Mouse (Mus musculus) small intestine, adult 2 months (tissue): ENCODE data around the gene Vmn2r22. TPM values are rescaled to one million over a fixed set of nuclear protein-coding genes. Genes with fewer than 3 reads are reported as not detected.
"Not testable (repeated sequence)": the region's sequence is repeated elsewhere in the genome, so short reads cannot be mapped to it uniquely, and the experiment has no call there.

ENCODE experiments used
- H3K27ac ChIP-seq: fragments of 200-500 bp; 2 replicates; pipeline ENCODE4 v1.5.1; 2012; ENCODE audit warnings: low read depth, low read length, control low read depth, inconsistent platforms; ENCODE audit not compliant: insufficient read depth
- H3K27me3 ChIP-seq: fragments of 200-500 bp; 2 replicates; pipeline ENCODE4 v1.6.1; 2012; ENCODE audit warnings: mild to moderate bottlenecking, moderate library complexity, low read length, inconsistent platforms; ENCODE audit not compliant: control insufficient read depth, insufficient read depth
- H3K36me3 ChIP-seq: fragments of 200-500 bp; 2 replicates; pipeline ENCODE4 v1.6.1; 2012; ENCODE audit warnings: mild to moderate bottlenecking, low read length, control low read depth, inconsistent platforms; ENCODE audit not compliant: control insufficient read depth, insufficient read depth
- H3K4me1 ChIP-seq: fragments of 200-500 bp; 2 replicates; pipeline ENCODE4 v1.6.1; 2012; ENCODE audit warnings: low read length, inconsistent platforms, mixed read lengths; ENCODE audit not compliant: control insufficient read depth, insufficient read depth, insufficient read length
- H3K4me3 ChIP-seq: fragments of 200-500 bp; 2 replicates; pipeline ENCODE4 v1.5.1; 2012; ENCODE audit warnings: low read depth, mild to moderate bottlenecking, control low read depth, inconsistent platforms, low read length, moderate library complexity
- CTCF ChIP-seq: fragments of 200-500 bp; IDR thresholded peaks from 2 replicates; pipeline ENCODE4 v1.5.1; 2012; ENCODE audit warnings: low read depth, mild to moderate bottlenecking, control low read depth, inconsistent platforms, low read length, moderate library complexity, mixed read lengths; ENCODE audit not compliant: insufficient replicate concordance, insufficient read length; ENCODE audit errors: extremely low read depth
- POLR2A ChIP-seq: fragments of 200-500 bp; IDR thresholded peaks from 2 replicates; pipeline ENCODE4 v1.6.1; 2012; ENCODE audit warnings: low read depth, mild to moderate bottlenecking, control low read depth, inconsistent platforms, low read length, moderate library complexity
- WGBS: fragments of 180-500 bp; shearing (Covaris S2); methylation state at CpG from one replicate; pipeline ENCODE4 v1.1.7; 2018; 5-methylcytosine and 5-hydroxymethylcytosine counted together
- polyA plus RNA-seq: library from polyadenylated mRNA; depleted of rRNA; stranded (reverse); fragments of >200 nt; gene quantifications from 2 replicates; pipeline ENCODE4 v1.2.3, GENCODE M21; 2012; rRNA removed

Vmn2r22 gene
- polyA plus RNA-seq: not detected in 2 replicates

DNA sequence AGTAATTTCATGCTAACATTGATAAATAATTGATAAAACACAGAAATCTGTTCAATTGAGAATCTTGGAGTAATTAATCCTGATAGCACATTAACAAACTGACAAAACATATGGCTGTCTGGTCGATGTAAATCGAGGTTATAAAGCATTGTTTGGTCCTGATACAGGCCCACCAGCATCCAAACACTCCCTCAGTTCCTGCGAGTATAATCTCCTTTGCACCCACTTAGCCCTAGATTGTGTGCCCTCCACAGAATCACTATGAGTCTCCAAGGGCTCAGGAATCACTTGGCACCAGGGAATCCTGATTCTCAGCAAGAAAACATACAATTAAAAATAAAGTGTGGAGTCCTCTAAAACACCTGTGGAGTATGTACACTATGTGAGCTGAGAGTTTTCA, at the start of gene Vmn2r22:
Gene Vmn2r22, minus strand, starts transcription at position 101 of the 400 bp plus-strand sequence.
- H3K27me3 ChIP-seq, H3K4me1 ChIP-seq, H3K27ac ChIP-seq, H3K36me3 ChIP-seq, H3K4me3 ChIP-seq: not testable (repeated sequence)
- 51% methylated on average over 3 of the region's 3 CpGs for WGBS

DNA sequence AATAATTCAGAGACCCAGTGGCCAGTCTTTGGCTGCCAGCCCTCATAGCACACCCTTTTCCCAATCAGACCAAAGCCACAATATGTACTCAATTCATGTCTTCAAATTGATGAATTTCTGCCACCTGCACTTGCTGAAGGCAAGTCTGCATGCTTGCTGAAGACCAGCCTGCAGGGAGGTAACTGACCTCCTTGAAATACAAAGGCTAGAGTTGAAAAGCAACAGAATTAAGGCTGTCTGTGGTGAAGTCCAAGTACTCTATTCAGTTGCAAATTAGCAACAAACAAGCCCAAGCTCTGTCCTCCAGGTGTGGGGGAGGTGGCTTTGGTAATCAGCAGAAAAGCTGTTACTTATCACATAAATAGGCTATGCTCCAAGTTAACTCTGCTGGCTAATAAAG, 46.7 kb upstream of the Vmn2r22 start:
- Histone ChIP-seq H3K4me3 (no peak overlapping the region), H3K27ac (no peak overlapping the region), H3K36me3 (no peaks in the 10 kb centered on the region), H3K27me3 (no peaks in the 10 kb centered on the region), H3K4me1 (no peaks in the 10 kb centered on the region)
- no peak for TF ChIP-seq CTCF
- no peak for TF ChIP-seq POLR2A

DNA sequence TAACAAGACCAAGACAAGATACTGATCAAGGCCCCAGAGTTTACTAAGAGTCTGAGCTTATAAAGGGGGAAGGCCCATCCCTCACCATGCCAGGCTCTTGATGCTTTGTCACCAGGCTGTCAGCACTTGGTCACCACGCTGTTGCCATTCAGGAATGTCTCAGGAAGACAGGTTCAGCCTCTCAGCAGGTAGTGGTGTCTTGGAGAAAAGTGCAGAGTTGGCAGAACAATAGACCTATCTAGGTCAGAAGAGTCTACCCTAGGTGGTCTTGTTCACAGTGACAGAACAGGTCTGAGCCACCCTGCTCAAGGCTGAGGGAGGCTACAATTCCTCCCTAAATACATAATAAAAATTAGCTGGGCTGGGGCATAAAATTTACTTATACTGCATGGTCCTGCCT, 46.1 kb upstream of the Vmn2r22 start:
- not testable (repeated sequence) for H3K27ac ChIP-seq, H3K27me3 ChIP-seq, H3K4me3 ChIP-seq, H3K36me3 ChIP-seq, H3K4me1 ChIP-seq
- 31% methylated on average over 1 of the region's 1 CpGs for WGBS

DNA sequence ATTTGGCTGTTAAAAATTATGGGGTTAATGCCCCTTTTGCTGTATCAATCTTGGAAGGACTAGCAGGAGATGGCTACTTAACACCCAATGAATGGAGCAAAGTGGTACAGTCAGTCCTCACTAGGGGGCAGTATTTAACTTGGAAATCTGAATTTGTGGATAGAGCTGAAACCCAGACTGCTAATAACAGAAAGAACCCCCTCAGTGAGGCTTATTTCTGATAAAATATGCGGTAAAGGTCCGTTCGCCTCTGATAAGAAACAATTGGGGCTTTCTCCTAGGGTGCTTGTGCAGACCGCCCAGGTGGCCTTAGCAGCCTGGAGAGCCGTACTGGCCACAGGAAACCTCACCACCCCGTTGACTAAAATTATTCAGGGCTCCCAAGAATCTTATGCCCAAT, 6.5 kb upstream of the Vmn2r22 start:
- Histone ChIP-seq H3K27me3 (no peaks in the 10 kb centered on the region), H3K27ac (no peak overlapping the region), H3K4me1 (no peaks in the 10 kb centered on the region), H3K36me3 (no peaks in the 10 kb centered on the region), H3K4me3 (no peak overlapping the region)
- 44% methylated on average over 6 of the region's 6 CpGs for WGBS
- no peak for TF ChIP-seq POLR2A
- no peak for TF ChIP-seq CTCF

DNA sequence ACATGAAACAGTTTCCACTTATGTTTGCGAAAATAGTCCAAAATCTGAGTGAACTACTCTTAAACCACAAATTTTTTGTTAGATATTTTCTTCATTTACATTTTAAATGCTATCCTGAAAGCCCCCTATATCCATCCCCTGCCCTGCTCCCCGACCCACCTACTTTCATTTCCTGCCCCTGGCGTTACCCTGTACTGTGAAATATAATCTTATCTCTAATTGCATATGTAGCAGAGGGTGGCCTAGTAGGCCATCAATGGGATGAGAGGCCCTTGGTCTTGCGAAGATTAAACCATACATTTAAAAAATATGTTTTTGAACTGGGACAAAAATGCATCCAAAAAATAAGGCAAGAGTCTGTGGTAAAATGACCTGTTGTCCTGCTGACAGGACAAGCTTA, 11.1 kb downstream of the Vmn2r22 start:
- H3K4me3 ChIP-seq, H3K27ac ChIP-seq, H3K27me3 ChIP-seq, H3K4me1 ChIP-seq, H3K36me3 ChIP-seq: not testable (repeated sequence)
- 70% methylated on average over 4 of the region's 4 CpGs for WGBS

DNA sequence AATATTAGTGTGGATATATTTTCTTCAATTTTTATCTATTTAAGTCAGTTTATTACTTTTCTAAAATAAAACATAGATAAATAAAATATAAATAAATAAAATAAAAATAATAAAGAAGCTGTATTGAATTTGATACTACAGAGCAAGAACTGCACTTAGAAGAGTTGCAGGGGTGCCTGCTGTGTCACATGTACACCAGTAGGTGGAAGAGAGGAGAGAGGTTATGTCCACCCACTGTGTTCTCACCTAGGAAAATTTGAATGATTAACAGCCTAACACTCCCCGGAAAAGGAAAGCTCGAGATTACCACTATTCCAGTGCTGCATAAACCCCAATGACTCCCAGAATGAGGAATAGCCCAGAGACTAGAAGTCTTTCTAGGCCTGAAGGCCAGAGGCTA, 26.7 kb downstream of the Vmn2r22 start:
- H3K27me3 ChIP-seq, H3K27ac ChIP-seq, H3K4me1 ChIP-seq, H3K36me3 ChIP-seq, H3K4me3 ChIP-seq: not testable (repeated sequence)
- no CpG with 5 or more reads among the region's 2 CpGs for WGBS

DNA sequence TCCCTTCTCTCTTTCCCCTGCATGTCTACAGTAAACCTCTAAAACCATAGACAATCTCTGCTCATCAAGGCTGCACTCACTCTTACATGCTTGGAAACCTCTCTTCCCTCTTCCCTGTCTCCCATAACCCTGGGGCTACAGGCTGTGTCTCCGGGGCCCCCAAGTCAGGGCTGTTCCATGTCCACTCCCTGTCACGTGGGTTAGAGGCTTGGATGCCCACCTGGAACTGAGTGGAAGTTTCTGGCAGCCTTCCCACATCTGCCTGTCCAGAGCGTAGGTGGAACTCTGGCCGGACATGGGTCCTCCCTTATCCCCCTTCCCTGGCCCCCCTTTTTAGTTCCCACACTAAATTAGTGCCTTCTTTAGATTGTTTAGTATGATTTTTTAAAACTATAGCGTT, 62.2 kb downstream of the Vmn2r22 start:
- H3K4me1 ChIP-seq, H3K36me3 ChIP-seq, H3K27ac ChIP-seq, H3K27me3 ChIP-seq, H3K4me3 ChIP-seq: not testable (repeated sequence)
- no CpG with 5 or more reads among the region's 5 CpGs for WGBS

DNA sequence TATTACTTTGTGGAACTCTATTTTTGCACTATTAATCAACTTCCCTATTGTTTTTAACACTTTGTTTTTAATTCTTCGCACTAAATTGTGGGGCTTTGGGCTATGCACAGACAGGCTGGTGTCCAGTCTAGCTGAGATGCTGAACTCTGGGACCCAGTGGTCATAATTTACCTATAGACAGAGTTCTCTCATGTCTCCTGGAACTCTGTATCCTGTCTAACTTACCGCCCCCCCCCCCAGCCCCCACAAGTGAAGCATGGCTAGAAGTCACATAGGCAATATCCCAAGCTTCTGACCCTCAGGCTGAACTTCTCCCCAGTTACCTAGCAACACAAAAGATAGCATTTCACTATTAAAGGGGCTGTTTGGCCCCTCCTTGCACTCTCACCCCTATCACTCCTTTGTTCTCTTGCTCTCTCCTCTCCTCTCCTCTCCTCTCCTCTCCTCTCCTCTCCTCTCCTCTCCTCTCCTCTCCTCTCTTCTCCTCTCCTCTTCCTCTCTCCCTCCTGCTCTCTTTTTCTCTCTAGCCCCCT, 62.7 kb downstream of the Vmn2r22 start:
- H3K4me1 ChIP-seq, H3K36me3 ChIP-seq, H3K27ac ChIP-seq, H3K4me3 ChIP-seq, H3K27me3 ChIP-seq: not testable (repeated sequence)
- WGBS: no CpG with 5 or more reads among the region's 2 CpGs

DNA sequence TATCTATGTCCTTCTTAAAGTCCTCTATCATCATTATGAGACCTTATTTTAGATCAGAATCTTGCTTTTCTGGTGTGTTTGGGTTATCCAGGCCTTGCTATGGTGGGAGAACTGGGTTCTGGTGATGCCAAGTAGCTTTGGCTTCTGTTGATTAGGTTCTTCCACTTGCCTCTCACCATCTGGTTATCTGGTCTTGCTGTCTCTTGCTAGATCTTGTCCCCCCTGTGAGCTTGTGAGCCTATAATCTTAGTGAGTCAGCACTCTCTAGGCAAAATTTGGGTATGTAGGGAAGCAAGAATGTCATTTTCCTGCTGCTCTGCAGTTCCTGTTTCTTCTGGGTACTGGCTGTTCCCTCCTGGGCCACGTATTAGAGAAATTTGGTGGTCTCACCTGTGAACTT, 66.5 kb downstream of the Vmn2r22 start:
- not testable (repeated sequence) for H3K27ac ChIP-seq, H3K27me3 ChIP-seq, H3K4me1 ChIP-seq, H3K36me3 ChIP-seq, H3K4me3 ChIP-seq
- no CpG with 5 or more reads among the region's 1 CpGs for WGBS

DNA sequence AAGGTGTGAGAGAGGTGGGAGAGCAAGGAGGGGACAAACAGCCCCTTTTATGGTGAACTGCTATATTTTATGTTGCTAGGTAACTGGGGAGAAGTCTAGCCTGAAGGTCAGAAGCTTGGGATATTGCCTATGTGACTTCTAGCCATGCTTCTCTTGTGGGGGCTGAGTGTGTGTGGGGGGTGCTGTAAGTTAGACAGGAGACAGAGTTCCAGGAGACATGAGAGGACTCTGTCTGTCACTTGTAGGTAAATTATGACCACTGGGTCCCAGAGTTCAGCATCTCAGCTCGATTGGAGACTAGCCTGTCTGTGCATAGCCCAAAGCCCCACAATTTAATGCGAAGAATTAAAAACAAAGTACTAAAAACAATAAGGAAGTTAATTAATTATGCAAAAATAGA, 75.8 kb downstream of the Vmn2r22 start:
- H3K36me3 ChIP-seq, H3K4me3 ChIP-seq, H3K27ac ChIP-seq, H3K4me1 ChIP-seq, H3K27me3 ChIP-seq: not testable (repeated sequence)
- no CpG with 5 or more reads among the region's 2 CpGs for WGBS
